Mouse (Mus musculus): ENCODE data around the gene Gm10230. TPM values are rescaled to one million over a fixed set of nuclear protein-coding genes. Genes with fewer than 3 reads are reported as not detected.
"Not testable (repeated sequence)": the region's sequence is repeated elsewhere in the genome, so short reads cannot be mapped to it uniquely, and the experiment has no call there.

Gene Gm10230
- not detected in 2 replicates for polyA plus RNA-seq (2012; rRNA removed)

DNA sequence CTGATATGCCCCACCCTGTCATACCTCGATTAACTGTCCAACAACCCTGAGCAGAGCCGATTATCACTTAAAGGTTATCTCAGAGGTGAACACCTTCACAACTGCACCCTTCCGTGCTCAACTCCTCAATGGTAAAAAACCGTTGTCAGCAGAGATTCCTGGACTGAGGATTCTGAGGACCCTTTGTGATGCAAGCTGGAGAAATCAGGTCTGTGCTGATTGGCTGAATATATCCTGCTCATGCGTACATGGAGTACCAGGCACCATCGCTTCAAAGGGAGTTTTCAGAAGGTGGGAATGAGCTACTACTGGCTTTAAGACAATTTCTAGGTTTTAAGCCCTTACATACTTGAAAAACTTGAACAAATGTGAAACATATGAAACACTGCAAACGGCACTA, at the start of gene Gm10230:
Gm10230 (minus strand) TSS at position 101 of the 400 bp plus-strand sequence.
- H3K27me3 ChIP-seq (replicated peaks; ENCODE audit: control insufficient read depth, insufficient read depth, low read length); H3K4me3 ChIP-seq (ENCODE audit: insufficient read depth, low read depth, low read length); H3K27ac ChIP-seq (ENCODE audit: insufficient read depth, low read depth, low read length); DNase-seq; H3K36me3 ChIP-seq (ENCODE audit: control insufficient read depth, insufficient read depth, low read length); H3K4me1 ChIP-seq (ENCODE audit: control insufficient read depth, insufficient read depth, low read length): not testable (repeated sequence)
- WGBS, result no CpG with 5 or more reads among the region's 7 CpGs
